ENCODE assay signal across 13 mouse cellular contexts in genomic region chr9:109432956-109433355, GRCm38 (mm10). TPM values are rescaled to one million over a fixed set of nuclear protein-coding genes. Genes with fewer than 3 reads are reported as not detected.
"Had no signal": no experiment of that assay in that cellular context is flagged by ENCODE, and none has a peak within 500 bp of the region (broad histone marks: within the 10 kb centered on the region; RNA-seq: fewer than 3 reads in every experiment).

No protein-coding gene starts in this region.

- DNase-seq: kidney, adult 18-20 months; kidney, postnatal 25 days; lung, adult 2 months; lung, postnatal 36 days; spleen, adult 18-20 months; thymus, adult 18-20 months; thymus, postnatal 14 days had no signal

RNA-seq across cellular contexts. Expression of gene Fbxw16, which starts 16.0 kb away (rescaled TPM):
- total RNA-seq: layer of hippocampus, postnatal 25 days; left cerebral cortex, adult 8-10 months; left cerebral cortex, postnatal 36 days; megakaryocyte progenitor cell, adult 5-6 weeks; monocyte, adult 5-6 weeks; neutrophil, adult 5-6 weeks had no signal

RNA-seq across cellular contexts. Expression of gene Fbxw22, which starts 28.9 kb away (rescaled TPM):
- total RNA-seq: layer of hippocampus, postnatal 25 days; left cerebral cortex, adult 8-10 months; left cerebral cortex, postnatal 36 days; megakaryocyte progenitor cell, adult 5-6 weeks; monocyte, adult 5-6 weeks; neutrophil, adult 5-6 weeks had no signal
